In genomic region chr4:63608391-63608790, GRCm38 (mm10) we compare ENCODE assay signal across 23 mouse cellular contexts. TPM values are rescaled to one million over a fixed set of nuclear protein-coding genes. Genes with fewer than 3 reads are reported as not detected.
DNase-seq lines count a peak whose midpoint lies in the region; ATAC-seq and TF ChIP-seq lines count a peak whose summit lies in the region.
"Had no signal": no experiment of that assay in that cellular context is flagged by ENCODE, and none has a peak within 500 bp of the region (broad histone marks: within the 10 kb centered on the region; RNA-seq: fewer than 3 reads in every experiment).

No protein-coding gene starts in this region.

- no peaks in the 10 kb centered on the region for H3K4me1 ChIP-seq in embryonic facial prominence, embryonic 14.5 days (ENCODE audit: control insufficient read depth, insufficient read depth, low read length)
- no peaks in the 10 kb centered on the region for H3K4me1 ChIP-seq in embryonic facial prominence, embryonic 10.5 days
- no peaks in the 10 kb centered on the region for H3K4me1 ChIP-seq in midbrain, embryonic 14.5 days (ENCODE audit: control insufficient read depth, insufficient read depth, low read length)
- H3K4me1 ChIP-seq in midbrain, embryonic 11.5 days (ENCODE audit: control insufficient read depth, insufficient read depth, low read length) = no peaks in the 10 kb centered on the region
- H3K4me1 ChIP-seq: embryonic facial prominence, embryonic 13.5 days; forebrain, embryonic 13.5 days had no signal

- no peak overlapping the region for H3K9ac ChIP-seq in embryonic facial prominence, embryonic 14.5 days (ENCODE audit: low read depth, low read length)
- H3K9ac ChIP-seq in midbrain, embryonic 14.5 days (replicated peaks; ENCODE audit: low read length) = no peak overlapping the region
- H3K9ac ChIP-seq in midbrain, embryonic 11.5 days (ENCODE audit: low read length) = no peak overlapping the region
- H3K9ac ChIP-seq: embryonic facial prominence, embryonic 13.5 days; forebrain, embryonic 13.5 days; forebrain, postnatal 0 days; heart, embryonic 13.5 days; hindbrain, embryonic 14.5 days had no signal

- H3K27me3 ChIP-seq in embryonic facial prominence, embryonic 14.5 days (replicated peaks; ENCODE audit: control insufficient read depth, insufficient read depth, low read length) = no peaks in the 10 kb centered on the region
- H3K27me3 ChIP-seq in embryonic facial prominence, embryonic 10.5 days (replicated peaks; ENCODE audit: low read depth, poor library complexity, severe bottlenecking) = no peaks in the 10 kb centered on the region
- no peaks in the 10 kb centered on the region for H3K27me3 ChIP-seq in midbrain, embryonic 14.5 days (ENCODE audit: control insufficient read depth, insufficient read depth, low read length)
- H3K27me3 ChIP-seq in midbrain, embryonic 11.5 days (ENCODE audit: control insufficient read depth, insufficient read depth, low read length) = no peaks in the 10 kb centered on the region
- H3K27me3 ChIP-seq in C2C12 (ENCODE audit: control insufficient read depth, insufficient read depth, insufficient read length) = peaks cover 15% of the 10 kb centered on the region
- H3K27me3 ChIP-seq: embryonic facial prominence, embryonic 13.5 days; forebrain, embryonic 13.5 days; heart, embryonic 13.5 days had no signal

- no peaks in the 10 kb centered on the region for H3K79me2 ChIP-seq in C2C12 (ENCODE audit: control insufficient read depth, insufficient read depth)

- H3K9me3 ChIP-seq in embryonic facial prominence, embryonic 14.5 days (ENCODE audit: control insufficient read depth, low read length) = no peaks in the 10 kb centered on the region
- H3K9me3 ChIP-seq in embryonic facial prominence, embryonic 10.5 days = no peaks in the 10 kb centered on the region
- no peaks in the 10 kb centered on the region for H3K9me3 ChIP-seq in midbrain, embryonic 14.5 days (ENCODE audit: control insufficient read depth, low read length)
- no peaks in the 10 kb centered on the region for H3K9me3 ChIP-seq in midbrain, embryonic 11.5 days (ENCODE audit: control insufficient read depth, low read length)
- H3K9me3 ChIP-seq: embryonic facial prominence, embryonic 13.5 days; forebrain, embryonic 13.5 days; heart, embryonic 13.5 days had no signal

- WGBS in embryonic facial prominence, embryonic 14.5 days = 71% methylated on average over 7 of the region's 7 CpGs
- 81% methylated on average over 7 of the region's 7 CpGs for WGBS in embryonic facial prominence, embryonic 10.5 days
- 72% methylated on average over 7 of the region's 7 CpGs for WGBS in midbrain, embryonic 14.5 days
- 86% methylated on average over 7 of the region's 7 CpGs for WGBS in midbrain, embryonic 11.5 days

- no peak for ATAC-seq in embryonic facial prominence, embryonic 14.5 days (ENCODE audit: low read depth)
- ATAC-seq in midbrain, embryonic 14.5 days (ENCODE audit: low FRiP score, low TSS enrichment) = no peak
- ATAC-seq in midbrain, embryonic 11.5 days (ENCODE audit: low FRiP score) = no peak
- ATAC-seq: forebrain, embryonic 13.5 days; forebrain, postnatal 0 days; inflammation-experienced regulatory T-cells, adult 6 months had no signal

- no peak overlapping the region for H3K27ac ChIP-seq in embryonic facial prominence, embryonic 14.5 days (replicated peaks; ENCODE audit: low read depth, low read length)
- H3K27ac ChIP-seq in embryonic facial prominence, embryonic 10.5 days (replicated peaks) = no peak overlapping the region
- H3K27ac ChIP-seq in midbrain, embryonic 14.5 days (replicated peaks; ENCODE audit: low read depth, low read length) = no peak overlapping the region
- no peak overlapping the region for H3K27ac ChIP-seq in midbrain, embryonic 11.5 days (ENCODE audit: low read depth, low read length)
- H3K27ac ChIP-seq: embryonic facial prominence, embryonic 13.5 days; forebrain, embryonic 13.5 days; heart, embryonic 13.5 days; hindbrain, embryonic 14.5 days had no signal

- no peaks in the 10 kb centered on the region for H3K36me3 ChIP-seq in embryonic facial prominence, embryonic 14.5 days (ENCODE audit: control insufficient read depth, insufficient read depth, low read length)
- H3K36me3 ChIP-seq in embryonic facial prominence, embryonic 10.5 days (replicated peaks) = no peaks in the 10 kb centered on the region
- no peaks in the 10 kb centered on the region for H3K36me3 ChIP-seq in midbrain, embryonic 14.5 days (ENCODE audit: control insufficient read depth, insufficient read depth, low read length)
- H3K36me3 ChIP-seq in midbrain, embryonic 11.5 days (ENCODE audit: control insufficient read depth, insufficient read depth, low read length) = no peaks in the 10 kb centered on the region
- no peaks in the 10 kb centered on the region for H3K36me3 ChIP-seq in C2C12 (ENCODE audit: control insufficient read depth, insufficient read depth)
- H3K36me3 ChIP-seq: embryonic facial prominence, embryonic 13.5 days; heart, embryonic 13.5 days had no signal

- no peak overlapping the region for H3ac ChIP-seq in C2C12 (ENCODE audit: control insufficient read depth, insufficient read length, low read depth)

- no peak overlapping the region for H3K4me2 ChIP-seq in embryonic facial prominence, embryonic 14.5 days (ENCODE audit: low read depth, low read length)
- H3K4me2 ChIP-seq in midbrain, embryonic 14.5 days (ENCODE audit: low read length) = no peak overlapping the region
- no peak overlapping the region for H3K4me2 ChIP-seq in midbrain, embryonic 11.5 days
- H3K4me2 ChIP-seq: embryonic facial prominence, embryonic 13.5 days; forebrain, embryonic 13.5 days; heart, embryonic 13.5 days; hindbrain, embryonic 14.5 days had no signal

- no peak for TF ChIP-seq POLR2A in brain, embryonic 14.5 days (IDR thresholded peaks at IDR 0.05; ENCODE audit: borderline replicate concordance, extremely low read depth, insufficient read depth, insufficient read length, poor library complexity, severe bottlenecking)

- no peaks in the 10 kb centered on the region for H3K79me3 ChIP-seq in C2C12 (ENCODE audit: low read depth)

- TF ChIP-seq CTCF in C2C12 (IDR thresholded peaks at IDR 0.05; ENCODE audit: control insufficient read depth, insufficient read depth, insufficient read length) = no peak
- no peak for TF ChIP-seq CTCF in brain, embryonic 14.5 days (IDR thresholded peaks at IDR 0.05; ENCODE audit: borderline replicate concordance, extremely low read depth, insufficient read depth, insufficient read length)

- DNase-seq in embryonic facial prominence, embryonic 14.5 days (ENCODE audit: low spot score) = peak; percentile 13
- DNase-seq in embryonic facial prominence, embryonic 10.5 days (ENCODE audit: low spot score) = no peak
- peak; percentile 18 for DNase-seq in midbrain, embryonic 14.5 days
- no peak for DNase-seq in midbrain, embryonic 11.5 days (ENCODE audit: low spot score, missing footprints)
- DNase-seq in brain, embryonic 14.5 days (ENCODE audit: low read depth) = peak; percentile 29
- DNase-seq in cerebellum, postnatal 4 days (ENCODE audit: low spot score in 2 of 2) = no peak
- DNase-seq: adrenal gland, adult 8-10 months; adrenal gland, postnatal 36 days; B cell, adult 2 months; cerebellum, adult 11 months; cerebellum, adult 8-10 months; cerebellum, postnatal 14 days; forebrain, postnatal 0 days; gastrocnemius, postnatal 25 days; heart, postnatal 4 days had no signal

- H3K4me3 ChIP-seq in embryonic facial prominence, embryonic 14.5 days (ENCODE audit: low read depth, low read length) = no peak overlapping the region
- H3K4me3 ChIP-seq in embryonic facial prominence, embryonic 10.5 days = no peak overlapping the region
- no peak overlapping the region for H3K4me3 ChIP-seq in midbrain, embryonic 14.5 days (replicated peaks; ENCODE audit: low read depth, low read length)
- no peak overlapping the region for H3K4me3 ChIP-seq in midbrain, embryonic 11.5 days (ENCODE audit: low read depth, low read length)
- H3K4me3 ChIP-seq in C2C12 (ENCODE audit: insufficient read depth, poor library complexity, severe bottlenecking) = no peak overlapping the region
- H3K4me3 ChIP-seq: embryonic facial prominence, embryonic 13.5 days; forebrain, embryonic 13.5 days; heart, embryonic 13.5 days had no signal

RNA-seq across cellular contexts. Expression of gene Gm11213, which starts 3.3 kb away (rescaled TPM):
- polyA plus RNA-seq in embryonic facial prominence, embryonic 14.5 days (2014; fragmentation: Nextera tagmentation; extraction: Ambion mirVana) = not detected in 2 replicates
- not detected in 2 replicates for polyA plus RNA-seq in embryonic facial prominence, embryonic 10.5 days (2016; fragmentation: Nextera tagmentation; extraction: Ambion mirVana)
- not detected in 2 replicates for polyA plus RNA-seq in midbrain, embryonic 14.5 days (2014; fragmentation: Nextera tagmentation; extraction: Ambion mirVana)
- polyA plus RNA-seq in midbrain, embryonic 11.5 days (2014; fragmentation: Nextera tagmentation; extraction: Ambion mirVana) = not detected in 2 replicates
- not detected for polyA plus RNA-seq in C2C12 (2012; fragmentation: generic; extraction: Trizol)
- polyA plus RNA-seq in brain, embryonic 14.5 days (2012; rRNA removed) = not detected in 2 replicates
- polyA plus RNA-seq: cortical plate, adult 2 months; embryonic facial prominence, embryonic 13.5 days; forebrain, embryonic 13.5 days; forebrain, postnatal 0 days; heart, embryonic 13.5 days; heart, postnatal 0 days; hindbrain, embryonic 14.5 days; inflammation-experienced regulatory T-cells, adult 6 months had no signal

RNA-seq across cellular contexts. Expression of gene Tex48, which starts 13.8 kb away (rescaled TPM):
- polyA plus RNA-seq in embryonic facial prominence, embryonic 14.5 days (2014; fragmentation: Nextera tagmentation; extraction: Ambion mirVana) = not detected in 2 replicates
- polyA plus RNA-seq in embryonic facial prominence, embryonic 10.5 days (2016; fragmentation: Nextera tagmentation; extraction: Ambion mirVana) = not detected in 2 replicates
- not detected in 2 replicates for polyA plus RNA-seq in midbrain, embryonic 14.5 days (2014; fragmentation: Nextera tagmentation; extraction: Ambion mirVana)
- polyA plus RNA-seq in midbrain, embryonic 11.5 days (2014; fragmentation: Nextera tagmentation; extraction: Ambion mirVana) = not detected in 2 replicates
- polyA plus RNA-seq in C2C12 (2012; fragmentation: generic; extraction: Trizol) = not detected
- polyA plus RNA-seq in brain, embryonic 14.5 days (2012; rRNA removed) = not detected in 2 replicates
- polyA plus RNA-seq: cortical plate, adult 2 months; embryonic facial prominence, embryonic 13.5 days; forebrain, embryonic 13.5 days; forebrain, postnatal 0 days; heart, embryonic 13.5 days; heart, postnatal 0 days; hindbrain, embryonic 14.5 days; inflammation-experienced regulatory T-cells, adult 6 months had no signal

RNA-seq across cellular contexts. Expression of gene Tmem268, which starts 49.8 kb away (rescaled TPM):
- 5.3 and 7.8 TPM in 2 replicates for polyA plus RNA-seq in embryonic facial prominence, embryonic 14.5 days (2014; fragmentation: Nextera tagmentation; extraction: Ambion mirVana)
- 10.2 and 10.6 TPM in 2 replicates for polyA plus RNA-seq in embryonic facial prominence, embryonic 10.5 days (2016; fragmentation: Nextera tagmentation; extraction: Ambion mirVana)
- 3.7 and 4.0 TPM in 2 replicates for polyA plus RNA-seq in midbrain, embryonic 14.5 days (2014; fragmentation: Nextera tagmentation; extraction: Ambion mirVana)
- polyA plus RNA-seq in midbrain, embryonic 11.5 days (2014; fragmentation: Nextera tagmentation; extraction: Ambion mirVana) = 6.2 and 8.1 TPM in 2 replicates
- 19.5 TPM for polyA plus RNA-seq in C2C12 (2012; fragmentation: generic; extraction: Trizol)
- polyA plus RNA-seq in brain, embryonic 14.5 days (2012; rRNA removed) = 5.2 and 5.3 TPM in 2 replicates

RNA-seq across cellular contexts. Expression of gene Gm11214, which starts 54.8 kb away (rescaled TPM):
- not detected in 2 replicates for polyA plus RNA-seq in embryonic facial prominence, embryonic 14.5 days (2014; fragmentation: Nextera tagmentation; extraction: Ambion mirVana)
- polyA plus RNA-seq in embryonic facial prominence, embryonic 10.5 days (2016; fragmentation: Nextera tagmentation; extraction: Ambion mirVana) = not detected in 2 replicates
- not detected in 2 replicates for polyA plus RNA-seq in midbrain, embryonic 14.5 days (2014; fragmentation: Nextera tagmentation; extraction: Ambion mirVana)
- polyA plus RNA-seq in midbrain, embryonic 11.5 days (2014; fragmentation: Nextera tagmentation; extraction: Ambion mirVana) = not detected in 2 replicates
- polyA plus RNA-seq in C2C12 (2012; fragmentation: generic; extraction: Trizol) = not detected
- polyA plus RNA-seq in brain, embryonic 14.5 days (2012; rRNA removed) = not detected in 2 replicates
- polyA plus RNA-seq: cortical plate, adult 2 months; embryonic facial prominence, embryonic 13.5 days; forebrain, embryonic 13.5 days; forebrain, postnatal 0 days; heart, embryonic 13.5 days; heart, postnatal 0 days; hindbrain, embryonic 14.5 days; inflammation-experienced regulatory T-cells, adult 6 months had no signal

Comparison
In these comparisons a context has a peak if more than half of its experiments do, and no peak if none do; other contexts are left out.
1. DNase-seq: peak in embryonic facial prominence, embryonic 14.5 days (single experiment), midbrain, embryonic 14.5 days (single experiment) and brain, embryonic 14.5 days (single experiment); none in embryonic facial prominence, embryonic 10.5 days (single experiment), midbrain, embryonic 11.5 days (single experiment) and cerebellum, postnatal 4 days (0 of 2).